Mouse (Mus musculus) layer of hippocampus, adult 18-20 months (tissue): ENCODE results near the gene Eif4g3. TPM values are rescaled to one million over a fixed set of nuclear protein-coding genes. Genes with fewer than 3 reads are reported as not detected.
"Not testable (repeated sequence)": the region's sequence is repeated elsewhere in the genome, so short reads cannot be mapped to it uniquely, and the experiment has no call there.

ENCODE experiments used
- DNase-seq, 2 experiments: peaks; one replicate each; pipeline ENCODE4 v3.0.0; 2022; ENCODE audit warnings: low spot score in 2 of 2
- total RNA-seq, 2 experiments: library from RNA; stranded (reverse); gene quantifications; 2 replicates each; pipeline ENCODE4 v1.2.3; 2021

The Eif4g3 gene
- total RNA-seq, 2 experiments from 2014 or later: 141 to 142 TPM

GRCm38 (mm10) chr4:138057196-138057754, 64.5 kb downstream of the Eif4g3 start:
- DNase-seq: not testable (repeated sequence)

- no peak for DNase-seq
Measured at GRCm38 (mm10) chr4:138061161-138061560, 68.3 kb downstream of the Eif4g3 start.

GRCm38 (mm10) chr4:138063372-138064265, 70.8 kb downstream of the Eif4g3 start:
- no peak for DNase-seq

GRCm38 (mm10) chr4:138064882-138065592, 72.2 kb downstream of the Eif4g3 start:
- DNase-seq: no peak

- DNase-seq: no peak
Measured at GRCm38 (mm10) chr4:138065593-138066169, 72.9 kb downstream of the Eif4g3 start.

- no peak for DNase-seq
Measured at GRCm38 (mm10) chr4:138066421-138066820, 73.6 kb downstream of the Eif4g3 start.

- no peak for DNase-seq
Measured at GRCm38 (mm10) chr4:138067858-138068257, 75.0 kb downstream of the Eif4g3 start.

GRCm38 (mm10) chr4:138068598-138068997, 75.8 kb downstream of the Eif4g3 start:
- peak; percentile 67 to 88 for DNase-seq

- DNase-seq: no peak
Measured at GRCm38 (mm10) chr4:138069371-138069770, 76.5 kb downstream of the Eif4g3 start.

- no peak for DNase-seq
Measured at GRCm38 (mm10) chr4:138071497-138071896, 78.7 kb downstream of the Eif4g3 start.

- no peak for DNase-seq
Measured at GRCm38 (mm10) chr4:138073086-138073485, 80.3 kb downstream of the Eif4g3 start.

GRCm38 (mm10) chr4:138073531-138073930, 80.7 kb downstream of the Eif4g3 start:
- no peak for DNase-seq

- DNase-seq: no peak
Measured at GRCm38 (mm10) chr4:138074896-138075584, 82.2 kb downstream of the Eif4g3 start.

- no peak for DNase-seq
Measured at GRCm38 (mm10) chr4:138077663-138078295, 85.0 kb downstream of the Eif4g3 start.

GRCm38 (mm10) chr4:138079234-138079633, 86.4 kb downstream of the Eif4g3 start:
- DNase-seq: no peak

GRCm38 (mm10) chr4:138082466-138082865, 89.6 kb downstream of the Eif4g3 start:
- no peak for DNase-seq

- no peak for DNase-seq
Measured at GRCm38 (mm10) chr4:138084103-138084502, 91.3 kb downstream of the Eif4g3 start.

- peak in 1 of 2 experiments; percentile 66 for DNase-seq
Measured at GRCm38 (mm10) chr4:138084851-138085573, 92.2 kb downstream of the Eif4g3 start.

- DNase-seq: no peak
Measured at GRCm38 (mm10) chr4:138086949-138087348, 94.1 kb downstream of the Eif4g3 start.

GRCm38 (mm10) chr4:138089512-138089911, 96.7 kb downstream of the Eif4g3 start:
- DNase-seq: no peak
